Mouse (Mus musculus) left cerebral cortex, adult 9 months (tissue): ENCODE results near the gene Ermard.
A peak's percentile ranks its signal among the peaks of the same experiment; 100 is the strongest.
"Not testable (repeated sequence)": the region's sequence is repeated elsewhere in the genome, so short reads cannot be mapped to it uniquely, and the experiment has no call there.

Source experiments
- DNase-seq, 2 experiments: peaks; one replicate each; pipeline ENCODE4 v3.0.0; 2022; ENCODE audit warnings: low spot score in 2 of 2

Ermard gene

DNA sequence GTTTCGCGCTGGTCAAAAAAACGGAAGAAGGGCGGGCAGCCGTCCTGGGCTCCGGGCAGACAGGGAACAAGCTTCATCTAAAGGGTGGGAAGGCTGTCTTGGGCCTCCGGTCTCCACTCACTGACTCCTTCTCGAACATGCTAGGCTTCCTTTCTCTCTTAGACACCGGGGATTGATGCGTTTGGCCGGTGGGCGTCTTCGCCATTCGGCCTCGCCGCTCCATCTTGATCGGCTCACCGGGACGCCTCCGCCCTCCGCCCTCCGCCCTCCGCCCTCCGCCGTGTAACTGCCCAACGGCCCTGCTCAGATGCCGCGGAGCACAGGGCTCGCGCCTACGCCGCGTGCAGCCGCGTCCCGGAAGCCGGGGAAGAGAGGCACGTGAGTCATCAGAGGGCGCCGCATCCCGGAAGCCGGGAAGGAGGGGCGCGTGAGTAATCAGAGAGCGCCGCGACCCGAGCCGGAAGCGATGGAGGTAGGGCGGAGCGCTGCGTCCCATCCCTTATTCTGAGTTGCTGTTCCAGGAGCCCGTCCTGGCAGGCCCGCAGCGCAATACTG lies at the start of gene Ermard, which contains the start of the genes Tcte3 and Gm3448:
Gene Ermard (plus strand): TSS at position 34 of the 555 bp plus-strand sequence.
Gene Tcte3 (minus strand): TSS at position 314 of the 555 bp plus-strand sequence.
Gene Gm3448 (minus strand): TSS at position 363 of the 555 bp plus-strand sequence.
- peak in 1 of 2 experiments; percentile 19 for DNase-seq

DNA sequence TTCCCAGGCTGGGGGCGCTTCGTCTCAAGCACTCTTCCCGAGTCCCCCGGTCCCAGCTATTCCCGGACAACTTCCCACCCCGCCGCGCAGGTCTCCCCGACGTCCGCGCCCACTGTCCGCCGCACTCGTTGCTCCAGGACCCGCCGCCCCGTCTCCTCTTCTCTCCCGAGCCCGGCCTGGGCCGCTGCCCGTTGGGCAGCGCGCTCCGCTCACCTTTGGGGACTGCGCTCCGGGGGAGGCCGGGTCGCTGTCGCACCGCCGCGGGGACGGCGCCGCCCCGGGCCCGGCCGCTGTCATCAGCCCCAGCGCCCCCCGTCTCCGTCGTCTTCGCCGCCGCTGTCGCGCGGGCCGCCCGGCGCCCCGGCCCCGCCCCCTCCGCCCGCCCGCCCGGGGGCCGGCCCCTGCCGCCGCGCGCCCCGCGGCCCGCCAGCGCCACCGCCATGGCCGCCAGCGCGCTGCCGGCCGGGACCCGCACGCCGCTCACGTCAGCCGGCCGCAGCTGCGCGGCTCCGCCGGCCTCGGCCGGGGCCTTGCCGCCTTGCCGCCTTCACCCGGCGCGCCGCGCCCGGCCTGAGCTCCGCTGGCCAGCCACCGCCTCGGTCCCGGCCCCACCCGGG lies 48.4 kb upstream of the Ermard start:
- DNase-seq = not testable (repeated sequence)

GRCm38 (mm10) chr17:14993139-14993832 lies 47.7 kb upstream of the Ermard start:
- DNase-seq = not testable (repeated sequence)

DNA sequence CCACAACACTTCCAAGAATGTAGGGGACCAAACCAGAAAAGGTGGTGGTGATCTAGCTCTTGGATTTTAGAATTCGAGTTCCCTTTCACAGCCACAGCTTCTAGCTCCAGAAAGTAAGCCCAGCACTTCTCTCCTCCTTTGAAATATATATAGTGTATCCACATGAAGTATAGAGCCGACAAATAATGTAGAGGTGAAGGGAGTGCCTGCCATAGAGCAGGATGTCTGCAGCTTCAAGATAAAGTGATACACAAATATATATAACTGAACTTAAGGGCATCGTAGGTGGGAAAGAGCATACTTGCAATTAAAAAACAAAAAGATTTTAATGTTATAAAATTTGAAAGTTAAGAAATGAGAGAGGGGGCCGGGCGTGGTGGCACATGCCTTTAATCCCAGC lies 46.9 kb upstream of the Ermard start:
- not testable (repeated sequence) for DNase-seq

DNA sequence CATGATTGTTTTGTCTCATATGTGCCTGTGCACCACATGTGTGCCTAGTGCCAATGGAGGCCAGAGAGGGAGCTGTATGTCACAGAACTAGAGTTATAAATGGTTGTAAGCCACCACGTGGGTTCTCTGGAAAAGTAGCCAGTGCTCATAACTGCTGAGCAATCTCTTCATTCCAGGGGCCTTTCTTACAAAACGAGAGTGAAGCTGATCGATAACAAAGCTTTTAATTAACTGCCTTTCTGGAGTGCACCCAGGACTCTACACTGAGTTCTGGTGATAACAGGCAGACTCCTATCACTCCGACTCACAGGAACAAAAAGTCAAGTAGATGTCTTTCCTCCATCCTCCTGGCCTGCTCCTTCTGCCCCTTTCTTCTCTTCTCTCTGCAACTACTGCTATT lies 41.0 kb upstream of the Ermard start:
- not testable (repeated sequence) for DNase-seq

GRCm38 (mm10) chr17:15009088-15009487 lies 31.9 kb upstream of the Ermard start:
- DNase-seq = not testable (repeated sequence)

GRCm38 (mm10) chr17:15009706-15010413 lies 31.1 kb upstream of the Ermard start, which contains the start of gene Gm3435:
Gm3435 (plus strand) TSS chr17:15010176.
- DNase-seq = not testable (repeated sequence)

DNA sequence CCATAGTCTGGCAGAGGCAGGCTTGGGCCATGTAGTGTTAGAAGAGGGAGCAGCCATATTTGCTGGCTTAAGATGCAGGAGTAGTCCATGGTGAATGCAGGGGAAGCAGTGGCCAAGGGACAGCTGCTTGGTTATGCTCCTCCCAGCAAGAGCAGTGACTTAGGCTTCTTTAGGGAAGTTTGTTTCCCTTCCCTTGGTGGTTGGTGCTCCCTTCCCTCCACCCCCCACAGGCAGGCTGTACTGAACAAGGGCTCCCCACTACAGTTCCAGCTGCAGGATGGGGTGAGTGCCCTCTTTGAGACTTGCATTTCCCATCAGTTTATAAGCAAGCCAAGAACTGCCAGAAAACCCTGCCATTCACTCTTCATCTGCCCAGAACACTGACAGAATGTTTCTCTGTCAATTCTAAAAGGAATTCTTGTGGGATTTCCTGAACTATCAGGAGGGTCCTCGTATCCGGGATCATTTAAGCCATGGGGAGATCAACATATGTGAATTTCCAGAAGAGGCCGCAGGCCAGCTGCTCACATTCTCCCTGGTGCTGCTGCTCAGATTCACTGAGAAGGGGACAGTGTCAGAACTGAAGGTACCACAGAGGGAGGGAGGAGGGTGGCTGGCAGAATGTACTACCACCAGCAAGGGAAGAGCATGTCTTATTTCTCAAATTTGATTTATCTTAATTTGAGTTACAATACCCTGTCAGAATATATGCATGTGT lies 19.3 kb upstream of the Ermard start:
- DNase-seq = peak in 1 of 2 experiments; percentile 34

GRCm38 (mm10) chr17:15023878-15024492 lies 17.0 kb upstream of the Ermard start:
- not testable (repeated sequence) for DNase-seq

- not testable (repeated sequence) for DNase-seq
These were observed 16.4 kb upstream of the Ermard start for GRCm38 (mm10) chr17:15024502-15025193.

- DNase-seq = not testable (repeated sequence)
These were observed 15.5 kb upstream of the Ermard start for GRCm38 (mm10) chr17:15025513-15025912.

DNA sequence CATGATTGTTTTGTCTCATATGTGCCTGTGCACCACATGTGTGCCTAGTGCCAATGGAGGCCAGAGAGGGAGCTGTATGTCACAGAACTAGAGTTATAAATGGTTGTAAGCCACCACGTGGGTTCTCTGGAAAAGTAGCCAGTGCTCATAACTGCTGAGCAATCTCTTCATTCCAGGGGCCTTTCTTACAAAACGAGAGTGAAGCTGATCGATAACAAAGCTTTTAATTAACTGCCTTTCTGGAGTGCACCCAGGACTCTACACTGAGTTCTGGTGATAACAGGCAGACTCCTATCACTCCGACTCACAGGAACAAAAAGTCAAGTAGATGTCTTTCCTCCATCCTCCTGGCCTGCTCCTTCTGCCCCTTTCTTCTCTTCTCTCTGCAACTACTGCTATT lies 9.6 kb upstream of the Ermard start:
- DNase-seq = not testable (repeated sequence)

GRCm38 (mm10) chr17:15040455-15040854 lies 553 bp upstream of the Ermard start:
- not testable (repeated sequence) for DNase-seq

DNA sequence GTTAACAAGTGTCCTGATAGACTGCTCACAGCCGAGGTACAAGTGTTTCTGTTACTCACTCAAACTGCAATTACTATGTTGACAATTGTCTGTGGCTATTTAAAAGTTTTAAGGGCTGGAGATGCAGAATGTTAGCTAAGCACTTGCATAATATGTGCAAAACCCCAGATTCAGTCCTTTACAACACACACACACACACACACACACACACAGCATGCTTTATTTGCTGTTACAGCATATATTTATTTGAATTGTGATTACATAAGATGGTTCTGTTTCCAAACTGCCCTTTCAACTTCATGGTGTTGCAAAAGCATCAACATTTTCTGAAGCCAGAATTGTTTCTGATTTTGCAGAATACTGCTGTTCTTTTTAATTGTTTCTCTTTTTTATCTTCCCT lies 9.3 kb downstream of the Ermard start:
- DNase-seq = not testable (repeated sequence)

DNA sequence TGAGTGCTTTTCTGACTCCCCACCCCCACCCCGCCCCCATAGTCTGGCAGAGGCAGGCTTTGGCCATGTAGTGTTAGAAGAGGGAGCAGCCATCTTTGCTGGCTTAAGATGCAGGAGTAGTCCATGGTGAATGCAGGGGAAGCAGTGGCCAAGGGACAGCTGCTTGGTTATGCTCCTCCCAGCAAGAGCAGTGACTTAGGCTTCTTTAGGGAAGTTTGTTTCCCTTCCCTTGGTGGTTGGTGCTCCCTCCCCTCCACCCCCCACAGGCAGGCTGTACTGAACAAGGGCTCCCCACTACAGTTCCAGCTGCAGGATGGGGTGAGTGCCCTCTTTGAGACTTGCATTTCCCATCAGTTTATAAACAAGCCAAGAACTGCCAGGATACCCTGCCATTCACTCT lies 11.8 kb downstream of the Ermard start:
- DNase-seq = not testable (repeated sequence)

GRCm38 (mm10) chr17:15053183-15053828 lies 12.3 kb downstream of the Ermard start:
- not testable (repeated sequence) for DNase-seq

DNA sequence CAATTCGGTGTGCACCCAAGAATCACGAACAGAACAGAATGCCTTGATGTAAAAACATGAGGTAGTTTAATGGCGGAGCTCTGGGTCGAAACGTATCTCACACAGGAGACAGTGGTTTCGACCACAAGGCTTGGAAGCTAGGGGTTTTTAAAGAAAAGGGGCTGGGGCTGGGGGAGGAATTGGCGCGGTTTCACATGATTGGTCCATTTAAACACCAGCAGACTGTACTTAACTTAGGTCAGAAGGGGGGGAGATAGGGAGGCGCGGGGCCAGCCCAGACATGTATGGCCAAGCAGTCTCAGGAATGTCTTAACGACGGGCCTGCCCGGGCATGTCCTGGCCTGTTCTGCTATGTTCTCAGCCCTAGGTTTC lies 12.8 kb downstream of the Ermard start:
- DNase-seq = not testable (repeated sequence)

- peak in 1 of 2 experiments; percentile 37 for DNase-seq
These were observed 14.9 kb downstream of the Ermard start for GRCm38 (mm10) chr17:15055925-15056324.

DNA sequence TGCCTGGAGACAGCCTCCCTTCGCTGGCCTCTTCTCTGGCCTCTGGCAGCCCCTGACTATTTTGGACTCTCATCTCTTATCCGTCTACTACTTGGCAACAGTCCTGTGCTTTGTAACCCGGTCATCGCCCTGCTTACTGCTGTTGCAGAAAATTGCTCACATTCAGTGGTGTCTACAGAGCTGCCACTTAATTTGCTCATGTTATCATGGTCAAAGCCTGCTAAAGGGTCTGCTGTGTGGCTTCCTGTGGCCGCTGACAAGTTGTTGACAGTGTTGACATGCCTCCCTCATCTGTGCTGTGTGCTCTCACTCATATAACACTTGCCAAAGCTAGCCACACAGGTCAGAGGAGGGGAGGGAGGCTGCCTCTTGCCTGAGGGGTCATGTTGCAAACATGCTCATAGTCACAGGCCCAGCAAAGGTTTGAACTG lies 17.2 kb downstream of the Ermard start:
- no peak for DNase-seq

- DNase-seq = no peak
These were observed 18.6 kb downstream of the Ermard start for GRCm38 (mm10) chr17:15059646-15060045.
